Mouse (Mus musculus) olfactory bulb, adult 2 months (tissue): Measurements from ENCODE around the gene Atp2c1.

Experiments used
- CTCF ChIP-seq: fragments of 200-500 bp; IDR thresholded peaks from 2 replicates; pipeline ENCODE4 v1.5.1; 2012; ENCODE audit warnings: low read depth, mild to moderate bottlenecking, low read length, moderate library complexity; ENCODE audit not compliant: insufficient read depth
- POLR2A ChIP-seq: fragments of 200-500 bp; IDR thresholded peaks from 2 replicates; pipeline ENCODE4 v1.6.1; 2012; ENCODE audit warnings: mild to moderate bottlenecking, low read depth, low read length, moderate library complexity; ENCODE audit not compliant: insufficient read depth

DNA sequence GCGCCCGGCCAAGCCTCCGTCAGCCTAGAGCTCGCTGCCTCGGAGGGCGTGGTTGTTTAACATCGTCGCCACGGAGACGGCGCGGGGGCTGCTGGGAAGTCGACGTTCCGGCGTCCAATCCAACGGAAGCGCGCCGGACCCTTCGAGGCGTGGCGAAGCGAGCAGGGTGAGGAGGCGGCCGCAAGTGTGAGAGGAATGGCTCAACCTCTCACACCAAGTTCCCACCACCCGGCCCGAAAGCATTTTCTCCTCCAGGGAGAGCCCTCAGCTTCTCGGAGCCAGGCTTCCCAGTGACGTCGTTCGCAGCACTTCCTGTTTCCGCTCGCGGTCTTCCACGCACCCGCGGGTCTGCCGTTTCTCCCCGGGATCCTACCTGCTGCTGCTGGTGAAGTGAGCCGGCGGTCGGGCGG lies 131.9 kb downstream of the Atp2c1 start, which contains the start of the genes Aste1 and Nek11:
- TF ChIP-seq CTCF = no peak
- TF ChIP-seq POLR2A = 0 out of 2 replicates have a peak, but pooled peaks have one; percentile 27
